Mouse (Mus musculus) thymus, adult 2 months (tissue): Measurements from ENCODE around the gene Slc41a2. TPM values are rescaled to one million over a fixed set of nuclear protein-coding genes. Genes with fewer than 3 reads are reported as not detected.

ENCODE experiments used
- DNase-seq: peaks from one replicate; pipeline ENCODE4 v3.0.0; 2021
- H3K27ac ChIP-seq: fragments of 200-500 bp; 2 replicates; pipeline ENCODE4 v1.5.1; 2012; ENCODE audit warnings: low read length, control low read depth; ENCODE audit not compliant: control insufficient read depth, insufficient read depth
- H3K27me3 ChIP-seq: fragments of 200-500 bp; 2 replicates; pipeline ENCODE4 v1.6.1; 2012; ENCODE audit warnings: mild to moderate bottlenecking, low read length, moderate library complexity, mixed read lengths; ENCODE audit not compliant: control insufficient read depth, insufficient read depth
- H3K36me3 ChIP-seq: fragments of 200-500 bp; 2 replicates; pipeline ENCODE4 v1.6.1; 2012; ENCODE audit warnings: mild to moderate bottlenecking, low read length, moderate library complexity; ENCODE audit not compliant: control insufficient read depth, insufficient read depth
- H3K4me1 ChIP-seq: fragments of 200-500 bp; replicated peaks from 2 replicates; pipeline ENCODE4 v1.6.1; 2012; ENCODE audit warnings: low read length; ENCODE audit not compliant: control insufficient read depth, insufficient read depth
- H3K4me3 ChIP-seq: fragments of 200-500 bp; 2 replicates; pipeline ENCODE4 v1.5.1; 2012; ENCODE audit warnings: mild to moderate bottlenecking, low read length, control low read depth, moderate library complexity; ENCODE audit not compliant: control insufficient read depth, insufficient read depth
- CTCF ChIP-seq: fragments of 200-500 bp; IDR thresholded peaks from 2 replicates; pipeline ENCODE4 v1.5.1; 2012; ENCODE audit warnings: mild to moderate bottlenecking, control low read depth, low read length, moderate library complexity, borderline replicate concordance; ENCODE audit not compliant: control insufficient read depth, poor library complexity, insufficient read depth; ENCODE audit errors: extremely low read depth
- POLR2A ChIP-seq: fragments of 200-500 bp; IDR thresholded peaks from 2 replicates; pipeline ENCODE4 v1.6.1; 2012; ENCODE audit warnings: mild to moderate bottlenecking, low read length, control low read depth, moderate library complexity; ENCODE audit not compliant: control insufficient read depth, poor library complexity, insufficient read depth; ENCODE audit errors: extremely low read depth
- WGBS: fragments of 180-500 bp; shearing (Covaris S2); methylation state at CpG from one replicate; pipeline ENCODE4 v1.1.7; 2018; 5-methylcytosine and 5-hydroxymethylcytosine counted together
- polyA plus RNA-seq: library from polyadenylated mRNA; depleted of rRNA; stranded (reverse); fragments of >200 nt; gene quantifications from 2 replicates; pipeline ENCODE4 v1.2.3, GENCODE M21; 2012

The Slc41a2 gene
- polyA plus RNA-seq, 1 experiment: 0.97 TPM

- Histone ChIP-seq H3K4me1 (peaks cover 7% of the 10 kb centered on the region; the same call in 1 of the 2 replicates), H3K36me3 (peaks cover 51% of the 10 kb centered on the region), H3K27me3 (no peaks in the 10 kb centered on the region), H3K27ac (no peak overlapping the region), H3K4me3 (no peak overlapping the region)
- TF ChIP-seq CTCF (no peak), POLR2A (no peak)
- no peak for DNase-seq
- WGBS: 98% methylated on average over 8 of the region's 8 CpGs
These were observed 25.8 kb upstream of the Slc41a2 start for GRCm38 (mm10) chr10:83363451-83363850.

- no peaks in the 10 kb centered on the region for H3K27me3 ChIP-seq
- WGBS: 56% methylated on average over 5 of the region's 5 CpGs
- peaks cover 7% of the 10 kb centered on the region; the same call in 1 of the 2 replicates for H3K4me1 ChIP-seq
- no peak overlapping the region for H3K4me3 ChIP-seq
- H3K36me3 ChIP-seq: peaks cover 38% of the 10 kb centered on the region
- peak; percentile 30 for DNase-seq
- TF ChIP-seq CTCF (no peak), POLR2A (no peak)
- no peak overlapping the region for H3K27ac ChIP-seq
These were observed 24.1 kb upstream of the Slc41a2 start for GRCm38 (mm10) chr10:83361643-83362382.

- under 1% methylated on average over 40 of the region's 40 CpGs for WGBS
- peak overlapping the region; percentile 97 for H3K4me3 ChIP-seq
- peaks cover 7% of the 10 kb centered on the region; the same call in 1 of the 2 replicates for H3K4me1 ChIP-seq
- TF ChIP-seq CTCF (no peak), POLR2A (no peak; the same call in 1 of the 2 replicates)
- no peak overlapping the region for H3K27ac ChIP-seq
- no peaks in the 10 kb centered on the region for H3K27me3 ChIP-seq
- H3K36me3 ChIP-seq: peaks cover 23% of the 10 kb centered on the region
- DNase-seq: no peak
These were observed 22.7 kb upstream of the Slc41a2 start for GRCm38 (mm10) chr10:83360356-83360755.

DNA sequence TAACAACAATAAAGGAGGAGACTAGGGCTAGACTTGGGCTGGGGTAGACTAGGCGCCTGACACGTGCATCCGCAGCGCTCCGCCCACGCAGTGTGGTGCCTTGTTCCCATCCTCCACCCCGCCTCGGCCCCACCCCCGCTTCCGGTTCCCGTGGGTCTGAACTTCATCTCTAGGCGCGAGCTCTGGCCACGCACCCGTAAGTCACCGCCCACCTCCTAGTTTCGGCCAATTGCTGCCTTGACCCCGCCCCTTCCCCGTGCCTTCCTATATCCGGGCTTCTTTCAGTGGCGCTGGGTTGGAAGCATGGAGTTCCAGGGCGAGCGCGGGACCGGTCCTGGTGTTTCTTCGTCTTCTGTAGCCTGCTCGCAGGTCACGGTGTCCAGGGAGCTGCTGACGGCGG lies 22.3 kb upstream of the Slc41a2 start, which contains the start of gene D10Wsu102e:
Gene D10Wsu102e (plus strand): TSS at position 266 of the 400 bp plus-strand sequence.
- Histone ChIP-seq H3K27ac (no peak within 1 kb of the TSS), H3K36me3 (peaks cover 19% of the 10 kb centered on the region), H3K4me3 (peak within 1 kb of the TSS; percentile 97), H3K4me1 (peaks cover 7% of the 10 kb centered on the region; the same call in 1 of the 2 replicates), H3K27me3 (no peaks in the 10 kb centered on the region)
- peak; percentile 96 for DNase-seq
- WGBS: under 1% methylated on average over 30 of the region's 30 CpGs
- TF ChIP-seq POLR2A (peak; percentile 80), CTCF (0 out of 2 replicates have a peak, but pooled peaks have one; percentile 32)

DNA sequence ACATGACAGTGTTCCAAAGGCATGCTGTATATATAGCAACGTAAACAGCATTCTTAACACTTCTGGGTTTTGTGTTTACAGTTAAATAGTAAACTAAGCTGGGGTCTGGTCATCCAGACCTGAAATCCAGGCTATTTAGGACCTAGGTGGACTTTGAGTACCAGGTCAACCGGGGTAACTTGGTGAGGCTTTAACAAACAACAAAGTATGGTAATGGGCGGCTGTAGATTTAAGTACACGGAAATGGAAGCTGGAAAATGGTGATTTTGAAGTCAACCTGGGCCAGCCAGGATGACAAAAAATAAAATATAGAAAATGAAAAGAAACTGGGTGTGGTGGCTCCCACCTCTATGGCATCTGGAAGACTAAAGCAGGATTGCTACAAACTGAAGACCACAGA lies 21.8 kb upstream of the Slc41a2 start:
- H3K4me1 ChIP-seq: peaks cover 7% of the 10 kb centered on the region; the same call in 1 of the 2 replicates
- WGBS: 84% methylated on average over 4 of the region's 4 CpGs
- no peak overlapping the region for H3K27ac ChIP-seq
- TF ChIP-seq POLR2A: no peak
- no peak for TF ChIP-seq CTCF
- no peak for DNase-seq
- peaks cover 15% of the 10 kb centered on the region for H3K36me3 ChIP-seq
- H3K4me3 ChIP-seq: no peak overlapping the region
- no peaks in the 10 kb centered on the region for H3K27me3 ChIP-seq

- DNase-seq: no peak
- Histone ChIP-seq H3K27ac (no peak overlapping the region), H3K36me3 (no peaks in the 10 kb centered on the region), H3K4me1 (peaks cover 3% of the 10 kb centered on the region; the same call in 1 of the 2 replicates), H3K27me3 (no peaks in the 10 kb centered on the region), H3K4me3 (no peak overlapping the region)
- WGBS: 92% methylated on average over 12 of the region's 12 CpGs
- no peak for TF ChIP-seq CTCF
- no peak for TF ChIP-seq POLR2A
These were observed 18.7 kb upstream of the Slc41a2 start for GRCm38 (mm10) chr10:83356416-83356815.
